Mouse (Mus musculus): ENCODE data around the gene Sh3pxd2a. TPM values are rescaled to one million over a fixed set of nuclear protein-coding genes. Genes with fewer than 3 reads are reported as not detected.

Gene Sh3pxd2a
- 8.8 and 8.9 TPM in 2 replicates for polyA plus RNA-seq (2014; fragmentation: Nextera tagmentation; extraction: Ambion mirVana)

DNA sequence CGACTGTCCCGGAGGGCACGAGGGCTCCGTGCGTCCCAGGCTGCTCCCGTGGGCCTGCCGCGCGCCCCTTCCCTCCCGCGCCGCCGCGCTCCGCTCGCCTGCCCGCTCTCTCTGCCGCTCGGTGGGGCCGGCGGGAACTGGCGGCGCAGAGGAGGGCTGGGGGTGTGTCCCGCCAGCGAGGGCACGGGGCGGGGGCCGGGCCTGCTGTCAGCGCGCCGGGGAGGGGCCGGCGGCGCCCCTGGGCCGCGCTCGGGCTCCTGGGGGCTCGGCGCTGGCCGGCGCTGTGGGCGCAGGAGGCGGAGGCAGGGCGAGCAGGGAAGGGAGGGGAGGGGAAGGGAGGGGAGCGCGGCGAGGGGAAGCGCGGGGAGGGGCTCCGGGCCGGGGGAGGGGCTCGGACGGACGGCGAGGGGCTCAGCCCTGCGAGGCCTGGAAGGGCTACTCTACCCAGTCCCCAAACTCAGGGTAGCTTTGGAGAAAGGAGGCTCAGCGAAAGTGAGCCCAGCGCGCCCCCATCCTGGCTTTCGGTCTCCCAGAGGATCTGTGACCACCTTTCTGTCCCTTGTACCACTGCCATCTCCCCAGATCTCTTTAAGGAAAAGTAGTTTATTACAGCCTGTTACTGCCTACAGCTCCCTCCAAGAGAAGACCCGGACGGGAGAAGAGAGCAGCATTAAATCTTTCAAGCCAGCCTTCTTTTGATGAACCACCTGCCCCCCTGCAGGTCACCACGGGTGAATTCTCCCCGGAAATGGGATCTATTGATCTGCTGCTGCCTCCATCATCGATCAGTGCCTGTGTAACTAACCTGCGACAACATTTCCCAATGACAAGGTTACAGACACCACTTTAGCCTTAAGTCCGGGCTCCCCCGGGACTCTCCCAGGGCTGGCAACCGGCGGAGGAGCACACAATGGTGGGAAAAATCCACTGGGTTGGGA, at the start of gene Sh3pxd2a:
TSS of gene Sh3pxd2a (minus strand) at position 98 of the 938 bp plus-strand sequence.
- no peaks in the 10 kb centered on the region for H3K36me3 ChIP-seq (ENCODE audit: control insufficient read depth, insufficient read depth, low read length)
- no peaks in the 10 kb centered on the region for H3K9me3 ChIP-seq (ENCODE audit: control insufficient read depth, low read length)
- H3K4me3 ChIP-seq (ENCODE audit: low read depth, low read length): peak within 1 kb of the TSS; percentile 64
- H3K9ac ChIP-seq (ENCODE audit: low read length): peak within 1 kb of the TSS; percentile 83
- H3K4me2 ChIP-seq (ENCODE audit: low read length): peak within 1 kb of the TSS; percentile 83
- peaks cover 26% of the 10 kb centered on the region for H3K4me1 ChIP-seq (replicated peaks; ENCODE audit: control insufficient read depth, insufficient read depth, low read length)
- peak; percentile 94 for ATAC-seq (replicated peaks; ENCODE audit: low FRiP score, low TSS enrichment, low read depth)
- 1% methylated on average over 50 of the region's 70 CpGs for WGBS
- DNase-seq (ENCODE audit: low spot score): peak; percentile 91
- H3K27ac ChIP-seq (ENCODE audit: low read depth): peak within 1 kb of the TSS; percentile 82
- H3K27me3 ChIP-seq (replicated peaks; ENCODE audit: control insufficient read depth, insufficient read depth, low read length): no peaks in the 10 kb centered on the region

GRCm38 (mm10) chr19:47513618-47513897, 49.4 kb upstream of the Sh3pxd2a start:
- Histone ChIP-seq H3K36me3 (ENCODE audit: control insufficient read depth, insufficient read depth, low read length) (peaks cover 43% of the 10 kb centered on the region), H3K4me2 (ENCODE audit: low read length) (no peak overlapping the region), H3K27me3 (replicated peaks; ENCODE audit: control insufficient read depth, insufficient read depth, low read length) (no peaks in the 10 kb centered on the region), H3K9ac (ENCODE audit: low read length) (no peak overlapping the region), H3K27ac (ENCODE audit: low read depth) (no peak overlapping the region), H3K4me1 (replicated peaks; ENCODE audit: control insufficient read depth, insufficient read depth, low read length) (peaks cover 17% of the 10 kb centered on the region), H3K4me3 (ENCODE audit: low read depth, low read length) (no peak overlapping the region), H3K9me3 (ENCODE audit: control insufficient read depth, low read length) (no peaks in the 10 kb centered on the region)
- 81% methylated on average over 4 of the region's 4 CpGs for WGBS
- DNase-seq (ENCODE audit: low spot score) (no peak), ATAC-seq (replicated peaks; ENCODE audit: low FRiP score, low TSS enrichment, low read depth) (no peak)

GRCm38 (mm10) chr19:47512794-47513617, 48.8 kb upstream of the Sh3pxd2a start:
- H3K27me3 ChIP-seq (replicated peaks; ENCODE audit: control insufficient read depth, insufficient read depth, low read length): no peaks in the 10 kb centered on the region
- H3K9ac ChIP-seq (ENCODE audit: low read length): no peak overlapping the region
- no peak for ATAC-seq (replicated peaks; ENCODE audit: low FRiP score, low TSS enrichment, low read depth)
- H3K4me1 ChIP-seq (replicated peaks; ENCODE audit: control insufficient read depth, insufficient read depth, low read length): peaks cover 23% of the 10 kb centered on the region
- H3K4me3 ChIP-seq (ENCODE audit: low read depth, low read length): no peak overlapping the region
- H3K36me3 ChIP-seq (ENCODE audit: control insufficient read depth, insufficient read depth, low read length): peaks cover 43% of the 10 kb centered on the region
- DNase-seq (ENCODE audit: low spot score): no peak
- no peak overlapping the region for H3K27ac ChIP-seq (ENCODE audit: low read depth)
- no peaks in the 10 kb centered on the region for H3K9me3 ChIP-seq (ENCODE audit: control insufficient read depth, low read length)
- H3K4me2 ChIP-seq (ENCODE audit: low read length): no peak overlapping the region
- WGBS: 64% methylated on average over 21 of the region's 21 CpGs

DNA sequence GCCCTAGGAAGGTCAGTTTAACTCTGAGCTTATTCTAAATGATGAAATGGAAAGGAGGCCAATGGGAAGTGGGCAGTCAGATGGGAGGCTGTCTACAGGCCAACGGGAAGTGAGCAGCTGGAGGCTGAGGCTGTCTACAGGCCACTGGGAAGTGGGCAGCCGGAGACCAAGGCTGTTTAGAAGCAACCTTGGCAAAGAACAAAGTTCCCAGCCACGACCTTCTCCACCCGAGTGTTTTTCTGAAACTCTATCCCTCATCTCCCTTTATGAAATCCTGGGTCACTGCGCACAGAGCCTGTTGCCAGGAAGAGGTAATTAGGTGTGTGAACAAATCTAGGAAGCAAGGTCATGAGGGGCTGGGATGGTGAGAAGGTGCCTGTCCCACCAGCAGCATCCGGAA, 47.8 kb upstream of the Sh3pxd2a start:
- H3K9ac ChIP-seq (ENCODE audit: low read length): no peak overlapping the region
- ATAC-seq (replicated peaks; ENCODE audit: low FRiP score, low TSS enrichment, low read depth): no peak
- DNase-seq (ENCODE audit: low spot score): no peak
- WGBS: 75% methylated on average over 6 of the region's 6 CpGs
- H3K27ac ChIP-seq (ENCODE audit: low read depth): no peak overlapping the region
- H3K4me3 ChIP-seq (ENCODE audit: low read depth, low read length): no peak overlapping the region
- no peaks in the 10 kb centered on the region for H3K9me3 ChIP-seq (ENCODE audit: control insufficient read depth, low read length)
- H3K4me2 ChIP-seq (ENCODE audit: low read length): no peak overlapping the region
- peaks cover 31% of the 10 kb centered on the region for H3K4me1 ChIP-seq (replicated peaks; ENCODE audit: control insufficient read depth, insufficient read depth, low read length)
- peaks cover 43% of the 10 kb centered on the region for H3K36me3 ChIP-seq (ENCODE audit: control insufficient read depth, insufficient read depth, low read length)
- H3K27me3 ChIP-seq (replicated peaks; ENCODE audit: control insufficient read depth, insufficient read depth, low read length): no peaks in the 10 kb centered on the region

DNA sequence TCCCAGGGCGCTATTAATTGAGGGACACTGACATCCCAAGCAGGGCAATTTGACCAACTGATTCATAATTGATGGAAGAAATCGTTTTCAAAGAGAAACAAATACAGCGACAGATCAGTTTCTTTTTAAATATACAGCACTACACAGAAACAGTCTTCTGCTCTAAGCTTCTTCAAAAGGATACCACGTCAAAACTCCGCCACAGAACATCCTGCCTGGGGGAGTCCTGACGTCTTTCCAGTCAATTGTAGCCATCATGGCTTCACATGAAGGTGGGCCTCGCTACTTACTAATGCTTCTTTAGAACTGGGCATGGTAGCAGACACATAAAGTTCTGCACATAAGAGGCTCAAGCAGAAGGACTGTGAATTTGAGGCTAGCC, 47.1 kb upstream of the Sh3pxd2a start:
- no peak for DNase-seq (ENCODE audit: low spot score)
- Histone ChIP-seq H3K4me1 (replicated peaks; ENCODE audit: control insufficient read depth, insufficient read depth, low read length) (peaks cover 31% of the 10 kb centered on the region), H3K9me3 (ENCODE audit: control insufficient read depth, low read length) (no peaks in the 10 kb centered on the region), H3K27me3 (replicated peaks; ENCODE audit: control insufficient read depth, insufficient read depth, low read length) (no peaks in the 10 kb centered on the region), H3K4me2 (ENCODE audit: low read length) (no peak overlapping the region), H3K36me3 (ENCODE audit: control insufficient read depth, insufficient read depth, low read length) (peaks cover 39% of the 10 kb centered on the region), H3K4me3 (ENCODE audit: low read depth, low read length) (no peak overlapping the region), H3K27ac (ENCODE audit: low read depth) (peak overlapping the region; percentile 43; the same call in 1 of the 2 replicates), H3K9ac (ENCODE audit: low read length) (no peak overlapping the region)
- no peak for ATAC-seq (replicated peaks; ENCODE audit: low FRiP score, low TSS enrichment, low read depth)
- 70% methylated on average over 7 of the region's 7 CpGs for WGBS

DNA sequence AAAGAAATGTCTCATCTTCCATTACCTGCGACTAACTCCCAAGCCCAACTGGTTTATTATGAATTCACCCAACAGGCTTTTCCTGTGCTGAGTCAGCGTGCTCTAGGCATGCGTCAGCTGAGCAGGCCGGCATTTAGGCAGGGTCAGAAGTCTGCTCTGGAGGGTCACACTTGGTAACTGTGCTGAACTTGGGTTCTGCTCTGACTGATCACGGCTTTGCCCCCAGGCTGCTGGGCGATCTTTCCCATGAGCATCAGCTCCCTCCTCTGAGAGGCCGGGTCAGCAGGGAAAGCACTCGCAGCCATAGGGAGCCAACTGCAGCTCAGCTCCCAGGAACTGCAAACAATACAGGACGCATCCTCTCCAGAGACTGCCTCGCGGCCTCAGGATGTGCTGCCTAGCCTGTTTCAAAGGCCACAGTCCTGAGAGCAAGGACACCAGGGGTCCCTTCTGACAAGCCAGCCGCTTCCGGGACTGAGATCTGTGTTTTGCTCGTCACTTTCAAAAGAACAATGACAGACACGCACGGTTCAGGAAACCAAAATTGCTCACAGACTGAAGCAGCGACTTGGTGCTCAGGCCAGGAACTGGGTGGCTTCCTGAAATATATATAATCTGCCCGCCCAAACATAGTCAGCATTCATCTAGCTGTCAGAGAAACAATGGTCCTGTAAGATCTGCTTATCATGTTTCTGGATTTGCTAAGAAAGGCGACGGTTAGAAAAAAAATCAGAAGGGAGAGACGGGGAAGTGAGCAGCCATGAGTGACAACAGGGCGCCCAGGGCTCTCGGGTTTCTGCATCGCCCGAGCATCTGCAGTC, 46.5 kb upstream of the Sh3pxd2a start:
- Histone ChIP-seq H3K36me3 (ENCODE audit: control insufficient read depth, insufficient read depth, low read length) (peaks cover 33% of the 10 kb centered on the region), H3K4me2 (ENCODE audit: low read length) (no peak overlapping the region), H3K4me1 (replicated peaks; ENCODE audit: control insufficient read depth, insufficient read depth, low read length) (peaks cover 31% of the 10 kb centered on the region), H3K27me3 (replicated peaks; ENCODE audit: control insufficient read depth, insufficient read depth, low read length) (no peaks in the 10 kb centered on the region), H3K9me3 (ENCODE audit: control insufficient read depth, low read length) (no peaks in the 10 kb centered on the region), H3K9ac (ENCODE audit: low read length) (no peak overlapping the region), H3K4me3 (ENCODE audit: low read depth, low read length) (no peak overlapping the region), H3K27ac (ENCODE audit: low read depth) (peak overlapping the region; percentile 68)
- ATAC-seq (replicated peaks; ENCODE audit: low FRiP score, low TSS enrichment, low read depth) (no peak), DNase-seq (ENCODE audit: low spot score) (no peak)
- WGBS: 54% methylated on average over 25 of the region's 25 CpGs

DNA sequence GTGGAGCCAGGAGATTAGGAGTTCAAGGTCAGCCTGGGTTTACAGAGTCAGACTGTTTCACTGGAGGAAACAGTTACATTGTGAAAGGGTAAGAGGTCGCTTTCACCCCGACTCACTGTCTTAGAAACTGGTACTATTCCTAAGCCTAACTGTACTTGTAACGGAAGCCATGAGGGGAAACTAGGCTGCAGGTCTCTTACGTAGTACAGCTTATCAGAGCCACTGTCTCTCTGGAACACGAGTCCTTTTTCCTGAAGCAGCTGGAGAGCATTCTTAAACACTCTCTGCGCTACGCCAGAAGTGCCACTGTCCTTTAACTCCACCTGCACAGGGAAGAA, 45.9 kb upstream of the Sh3pxd2a start:
- no peak for ATAC-seq (replicated peaks; ENCODE audit: low FRiP score, low TSS enrichment, low read depth)
- DNase-seq (ENCODE audit: low spot score): no peak
- no peak overlapping the region for H3K4me3 ChIP-seq (ENCODE audit: low read depth, low read length)
- H3K9me3 ChIP-seq (ENCODE audit: control insufficient read depth, low read length): no peaks in the 10 kb centered on the region
- peak overlapping the region; percentile 68; the same call in 1 of the 2 replicates for H3K27ac ChIP-seq (ENCODE audit: low read depth)
- H3K4me2 ChIP-seq (ENCODE audit: low read length): no peak overlapping the region
- 78% methylated on average over 7 of the region's 7 CpGs for WGBS
- H3K9ac ChIP-seq (ENCODE audit: low read length): no peak overlapping the region
- peaks cover 31% of the 10 kb centered on the region for H3K4me1 ChIP-seq (replicated peaks; ENCODE audit: control insufficient read depth, insufficient read depth, low read length)
- H3K27me3 ChIP-seq (replicated peaks; ENCODE audit: control insufficient read depth, insufficient read depth, low read length): no peaks in the 10 kb centered on the region
- peaks cover 27% of the 10 kb centered on the region for H3K36me3 ChIP-seq (ENCODE audit: control insufficient read depth, insufficient read depth, low read length)

GRCm38 (mm10) chr19:47508771-47509281, 44.6 kb upstream of the Sh3pxd2a start:
- ATAC-seq (replicated peaks; ENCODE audit: low FRiP score, low TSS enrichment, low read depth) (peak; percentile 85), DNase-seq (ENCODE audit: low spot score) (peak; percentile 79)
- peak overlapping the region; percentile 68 for H3K27ac ChIP-seq (ENCODE audit: low read depth)
- no peaks in the 10 kb centered on the region for H3K9me3 ChIP-seq (ENCODE audit: control insufficient read depth, low read length)
- 31% methylated on average over 5 of the region's 5 CpGs for WGBS
- H3K4me3 ChIP-seq (ENCODE audit: low read depth, low read length): no peak overlapping the region
- H3K36me3 ChIP-seq (ENCODE audit: control insufficient read depth, insufficient read depth, low read length): peaks cover 14% of the 10 kb centered on the region
- peaks cover 31% of the 10 kb centered on the region for H3K4me1 ChIP-seq (replicated peaks; ENCODE audit: control insufficient read depth, insufficient read depth, low read length)
- H3K27me3 ChIP-seq (replicated peaks; ENCODE audit: control insufficient read depth, insufficient read depth, low read length): no peaks in the 10 kb centered on the region
- no peak overlapping the region for H3K4me2 ChIP-seq (ENCODE audit: low read length)
- H3K9ac ChIP-seq (ENCODE audit: low read length): no peak overlapping the region

Data from intestine, embryonic 14.5 days (tissue).